Mouse (Mus musculus) activated CD4-positive, CD25-positive, alpha-beta regulatory T cell (primary cell): ENCODE data around the gene Tbx6. TPM values are rescaled to one million over a fixed set of nuclear protein-coding genes. Genes with fewer than 3 reads are reported as not detected.

ENCODE experiments used
- polyA plus RNA-seq, 2 experiments: library from polyadenylated mRNA; unstranded; fragments of 100-300 nt; shearing (Covaris generic); gene quantifications; one replicate each; pipeline ENCODE4 v1.2.1; 2017

The Tbx6 gene
- polyA plus RNA-seq: 1 to 10 TPM; 1.9 to 4.1 TPM

GRCm38 (mm10) chr7:126780971-126781635 is at the start of gene Tbx6:
Gene Tbx6 (plus strand): TSS chr7:126781483.

GRCm38 (mm10) chr7:126759050-126759671 is 22.1 kb upstream of the Tbx6 start, which contains the start of gene Mapk3:
Gene Mapk3 (plus strand): TSS chr7:126759601.

GRCm38 (mm10) chr7:126766201-126766600 is 15.1 kb upstream of the Tbx6 start, which contains the start of gene Gdpd3:
Gene Gdpd3 (plus strand): TSS chr7:126766334.

GRCm38 (mm10) chr7:126776598-126777057 is 4.7 kb upstream of the Tbx6 start, which contains the start of gene Ypel3:
Gene Ypel3 (plus strand): TSS chr7:126776955.

GRCm38 (mm10) chr7:126791851-126792720 is 10.8 kb downstream of the Tbx6 start, which contains the start of gene Ppp4c:
Gene Ppp4c (minus strand): TSS chr7:126792496.

GRCm38 (mm10) chr7:126797411-126798126 is 16.3 kb downstream of the Tbx6 start, which contains the start of gene Fam57b:
Gene Fam57b (plus strand): TSS chr7:126797668.

GRCm38 (mm10) chr7:126831539-126831938 is 50.3 kb downstream of the Tbx6 start, which contains the start of gene 4930451I11Rik:
Gene 4930451I11Rik (minus strand): TSS chr7:126831639.

Other genes starting within 250 kb of the Tbx6 start
- gene Eif3c, start 215.1 kb upstream of the Tbx6 start, polyA plus RNA-seq: 100 to 1,000 TPM; 180 to 184 TPM
- 1 to 10 TPM in 1 of 2 experiments, under 1 TPM in 1; 0.98 to 4.1 TPM for gene Apobr, start 196.5 kb upstream of the Tbx6 start, polyA plus RNA-seq
- gene Cln3, start 195.7 kb upstream of the Tbx6 start, polyA plus RNA-seq: 100 to 1,000 TPM in 1 of 2 experiments, 10 to 100 TPM in 1; 50.3 to 115 TPM
- under 1 TPM in 1 of 2 experiments, not detected in 1; 0.17 TPM for gene Il27, start 186.5 kb upstream of the Tbx6 start, polyA plus RNA-seq
- 1 to 10 TPM in 1 of 2 experiments, not detected in 1; 1.3 TPM for gene Nupr1, start 150.6 kb upstream of the Tbx6 start, polyA plus RNA-seq
- gene Sgf29, start 132.2 kb upstream of the Tbx6 start, polyA plus RNA-seq: 10 to 100 TPM; 83.9 to 89.3 TPM
- 1 to 10 TPM in 1 of 2 experiments, under 1 TPM in 1; 0.76 to 1.8 TPM for gene Sult1a1, start 105.1 kb upstream of the Tbx6 start, polyA plus RNA-seq
- 100 to 1,000 TPM; 111 to 133 TPM for gene Bola2, start 86.1 kb upstream of the Tbx6 start, polyA plus RNA-seq
- 10 to 100 TPM in 1 of 2 experiments, 1 to 10 TPM in 1; 7.1 to 13.5 TPM for gene Slx1b, start 85.7 kb upstream of the Tbx6 start, polyA plus RNA-seq
- gene Coro1a, start 73.7 kb upstream of the Tbx6 start, polyA plus RNA-seq: 1,000 to 10,000 TPM; 3,096 to 3,488 TPM
- 10 to 100 TPM; 30.7 to 33.6 TPM for gene Mapk3, start 21.9 kb upstream of the Tbx6 start, polyA plus RNA-seq
- gene Gdpd3, start 15.1 kb upstream of the Tbx6 start, polyA plus RNA-seq: 1 to 10 TPM in 1 of 2 experiments, under 1 TPM in 1; 0.94 to 3.4 TPM
- gene Ypel3, start 4.5 kb upstream of the Tbx6 start, polyA plus RNA-seq: 100 to 1,000 TPM; 529 to 591 TPM
- gene Ppp4c, start 11.0 kb downstream of the Tbx6 start, polyA plus RNA-seq: 100 to 1,000 TPM; 387 to 443 TPM
- not detected for gene Fam57b, start 16.2 kb downstream of the Tbx6 start, polyA plus RNA-seq
- not detected for gene 4930451I11Rik, start 50.2 kb downstream of the Tbx6 start, polyA plus RNA-seq
- gene Doc2a, start 65.9 kb downstream of the Tbx6 start, polyA plus RNA-seq: not detected
- gene Hirip3, start 80.5 kb downstream of the Tbx6 start, polyA plus RNA-seq: 10 to 100 TPM; 10.5 to 16.6 TPM
- 10 to 100 TPM; 83.5 to 86.5 TPM for gene Ino80e, start 80.9 kb downstream of the Tbx6 start, polyA plus RNA-seq
- 10 to 100 TPM; 37.1 to 39.0 TPM for gene Taok2, start 103.2 kb downstream of the Tbx6 start, polyA plus RNA-seq
- gene Tmem219, start 141.4 kb downstream of the Tbx6 start, polyA plus RNA-seq: 10 to 100 TPM; 42.2 to 49.8 TPM
- gene Kctd13, start 147.4 kb downstream of the Tbx6 start, polyA plus RNA-seq: 10 to 100 TPM; 32.0 to 38.0 TPM
- gene Asphd1, start 168.1 kb downstream of the Tbx6 start, polyA plus RNA-seq: under 1 TPM in 1 of 2 experiments, not detected in 1; 0.21 TPM
- under 1 TPM; 0.34 to 0.62 TPM for gene Sez6l2, start 169.1 kb downstream of the Tbx6 start, polyA plus RNA-seq
- gene Cdipt, start 194.4 kb downstream of the Tbx6 start, polyA plus RNA-seq: 100 to 1,000 TPM; 176 to 321 TPM
- gene Cdiptos, start 194.6 kb downstream of the Tbx6 start, polyA plus RNA-seq: 1 to 10 TPM in 1 of 2 experiments, under 1 TPM in 1; 0.64 to 2.0 TPM
- gene Mvp, start 233.1 kb downstream of the Tbx6 start, polyA plus RNA-seq: 10 to 100 TPM; 19.5 to 57.5 TPM
- gene Pagr1b, start 235.0 kb downstream of the Tbx6 start, polyA plus RNA-seq: 1 to 10 TPM in 1 of 2 experiments, under 1 TPM in 1; 0.54 to 1.7 TPM
- gene Pagr1a, start 235.9 kb downstream of the Tbx6 start, polyA plus RNA-seq: 100 to 1,000 TPM in 1 of 2 experiments, 10 to 100 TPM in 1; 99.8 to 119 TPM
- 10 to 100 TPM; 31.2 to 33.4 TPM for gene Gm42742, start 239.6 kb downstream of the Tbx6 start, polyA plus RNA-seq
- 1 to 10 TPM; 6.4 to 8.6 TPM for gene Prrt2, start 239.7 kb downstream of the Tbx6 start, polyA plus RNA-seq
- 100 to 1,000 TPM; 117 to 145 TPM for gene Maz, start 245.6 kb downstream of the Tbx6 start, polyA plus RNA-seq